Mouse (Mus musculus) CH12.LX (cell line): ENCODE measurements around the gene Rbck1. TPM values are rescaled to one million over a fixed set of nuclear protein-coding genes. Genes with fewer than 3 reads are reported as not detected.
"Not testable (repeated sequence)": the region's sequence is repeated elsewhere in the genome, so short reads cannot be mapped to it uniquely, and the experiment has no call there.

Experiments used
- DNase-seq: peaks from one replicate; pipeline ENCODE4 v3.0.0-alpha.2; 2013; ENCODE audit errors: extremely low read depth
- H3K27ac ChIP-seq: 2 replicates; pipeline ENCODE4 v1.5.1; 2012; ENCODE audit warnings: low read depth, mild to moderate bottlenecking, control low read depth, moderate library complexity; ENCODE audit not compliant: insufficient read depth
- H3K27me3 ChIP-seq: replicated peaks from 2 replicates; pipeline ENCODE3; 2012; ENCODE audit warnings: inconsistent platforms
- H3K36me3 ChIP-seq, 2 experiments: replicated peaks in 1 of 2; 2 replicates each; pipeline versions ENCODE3 to v1.6.1; 2012; ENCODE audit warnings: inconsistent platforms in 1 of 2, low read length in 1 of 2, mild to moderate bottlenecking in 1 of 2, mixed read lengths in 1 of 2, moderate library complexity in 1 of 2; ENCODE audit not compliant: control insufficient read depth in 1 of 2, insufficient read depth in 1 of 2
- H3K4me1 ChIP-seq, 2 experiments: 2 replicates each; pipeline ENCODE4 v1.6.1; 2012; ENCODE audit warnings: inconsistent platforms in 1 of 2, moderate library complexity in 1 of 2; ENCODE audit not compliant: insufficient read depth in 2 of 2, control insufficient read depth in 1 of 2
- H3K4me2 ChIP-seq: 2 replicates; pipeline ENCODE4 v1.6.1; 2012; ENCODE audit warnings: low read depth, mild to moderate bottlenecking, control low read depth; ENCODE audit not compliant: poor library complexity, insufficient read depth, severe bottlenecking
- H3K4me3 ChIP-seq, 3 experiments: fragments of 150-350 bp in 1 of 3; sonication (generic) in 1 of 3; replicated peaks in 1 of 3; 2 replicates each; pipeline versions ENCODE3 to v1.5.1; 2011 to 2012; ENCODE audit warnings: low read depth in 2 of 3, low read length in 2 of 3, mild to moderate bottlenecking in 2 of 3, moderate library complexity in 2 of 3, control low read depth in 1 of 3, improper control_type of control experiment in 1 of 3, inconsistent platforms in 1 of 3, mixed read lengths in 1 of 3; ENCODE audit not compliant: poor library complexity in 1 of 3
- H3K79me2 ChIP-seq: replicated peaks from 2 replicates; pipeline ENCODE4 v1.6.1; 2012; ENCODE audit warnings: mild to moderate bottlenecking, moderate library complexity; ENCODE audit not compliant: control insufficient read depth, poor library complexity, insufficient read depth, severe bottlenecking; ENCODE audit errors: extremely low read depth
- H3K9ac ChIP-seq: 2 replicates; pipeline ENCODE4 v1.6.1; 2012; ENCODE audit warnings: low read depth, mild to moderate bottlenecking, control low read depth, moderate library complexity; ENCODE audit not compliant: insufficient read depth
- H3K9me3 ChIP-seq: replicated peaks from 2 replicates; pipeline ENCODE3; 2012; ENCODE audit warnings: low read length, inconsistent platforms, mixed read lengths
- CHD2 ChIP-seq: IDR thresholded peaks from 2 replicates; pipeline ENCODE4 v1.6.1; 2011; ENCODE audit warnings: low read length, improper control_type of control experiment
- CTCF ChIP-seq, 2 experiments: IDR thresholded peaks in 1 of 2; conservative IDR thresholded peaks in 1 of 2; 2 replicates each; pipeline ENCODE4 v1.5.1; 2011 to 2012; ENCODE audit warnings: low read depth in 2 of 2, low read length in 2 of 2, improper control_type of control experiment in 1 of 2, inconsistent platforms in 1 of 2, mild to moderate bottlenecking in 1 of 2, moderate library complexity in 1 of 2
- E2F4 ChIP-seq: IDR thresholded peaks from 2 replicates; pipeline ENCODE4 v1.6.1; 2011; ENCODE audit warnings: low read depth, low read length, improper control_type of control experiment; ENCODE audit not compliant: insufficient replicate concordance
- ELF1 ChIP-seq: IDR thresholded peaks from 2 replicates; pipeline ENCODE4 v1.6.1; 2014; ENCODE audit warnings: low read depth, mild to moderate bottlenecking, inconsistent platforms, low read length, improper control_type of control experiment
- ETS1 ChIP-seq: conservative IDR thresholded peaks from 2 replicates; pipeline ENCODE4 v1.6.1; 2012; ENCODE audit warnings: low read depth, mild to moderate bottlenecking, inconsistent platforms, low read length, improper control_type of control experiment, moderate library complexity
- HCFC1 ChIP-seq: IDR thresholded peaks from 2 replicates; pipeline ENCODE4 v1.6.1; 2012; ENCODE audit warnings: low read depth, mild to moderate bottlenecking, inconsistent platforms, low read length, improper control_type of control experiment
- IRF4 ChIP-seq: IDR thresholded peaks from 2 replicates; pipeline ENCODE4 v1.6.1; 2014; ENCODE audit warnings: low read depth, mild to moderate bottlenecking, inconsistent platforms, low read length, improper control_type of control experiment
- MAX ChIP-seq: IDR thresholded peaks from 2 replicates; pipeline ENCODE4 v1.6.1; 2011; ENCODE audit warnings: low read length, improper control_type of control experiment
- MAZ ChIP-seq: IDR thresholded peaks from 2 replicates; pipeline ENCODE4 v1.6.1; 2012; ENCODE audit warnings: low read depth, mild to moderate bottlenecking, inconsistent platforms, low read length, improper control_type of control experiment, moderate library complexity
- MXI1 ChIP-seq: IDR thresholded peaks from 2 replicates; pipeline ENCODE4 v1.6.1; 2011; ENCODE audit warnings: mild to moderate bottlenecking, low read depth, low read length, improper control_type of control experiment
- NRF1 ChIP-seq: IDR thresholded peaks from 2 replicates; pipeline ENCODE4 v1.6.1; 2014; ENCODE audit warnings: low read depth, mild to moderate bottlenecking, inconsistent platforms, low read length, improper control_type of control experiment, moderate library complexity
- RCOR1 ChIP-seq: conservative IDR thresholded peaks from 2 replicates; pipeline ENCODE4 v1.6.1; 2012; ENCODE audit warnings: low read depth, mild to moderate bottlenecking, inconsistent platforms, low read length, improper control_type of control experiment
- TBP ChIP-seq: conservative IDR thresholded peaks from 2 replicates; pipeline ENCODE4 v1.6.1; 2011; ENCODE audit warnings: low read depth, low read length, improper control_type of control experiment
- TCF12 ChIP-seq: IDR thresholded peaks from 2 replicates; pipeline ENCODE4 v1.6.1; 2014; ENCODE audit warnings: low read depth, mild to moderate bottlenecking, inconsistent platforms, low read length, improper control_type of control experiment
- UBTF ChIP-seq: IDR thresholded peaks from 2 replicates; pipeline ENCODE4 v1.6.1; 2012; ENCODE audit warnings: low read depth, mild to moderate bottlenecking, inconsistent platforms, low read length, improper control_type of control experiment, moderate library complexity
- ZC3H11A ChIP-seq: IDR thresholded peaks from 2 replicates; pipeline ENCODE4 v1.6.1; 2012; ENCODE audit warnings: low read depth, mild to moderate bottlenecking, inconsistent platforms, low read length, improper control_type of control experiment
- ZKSCAN1 ChIP-seq: IDR thresholded peaks from 2 replicates; pipeline ENCODE4 v1.6.1; 2012; ENCODE audit warnings: low read depth, inconsistent platforms, low read length, improper control_type of control experiment, borderline replicate concordance
- ZMIZ1 ChIP-seq: IDR thresholded peaks from 2 replicates; pipeline ENCODE4 v1.6.1; 2012; ENCODE audit warnings: low read depth, mild to moderate bottlenecking, inconsistent platforms, low read length, improper control_type of control experiment
- ZNF384 ChIP-seq: IDR thresholded peaks from 2 replicates; pipeline ENCODE4 v1.6.1; 2012; ENCODE audit warnings: low read depth, low read length, improper control_type of control experiment, inconsistent platforms
- dilution Hi-C: fragments of 300-500 bp; cut with MboI; formaldehyde crosslinking; loops from 2 replicates; pipeline ENCODE4 v1.14.3; 2020; ENCODE audit warnings: low sequenced_read_pairs; ENCODE audit not compliant: extremely low pct_unique_long_range_greater_than_20kb, extremely low pct_ligation_motif_present
- in situ Hi-C: fragments of 300-500 bp; cut with MboI; formaldehyde crosslinking; loops from 3 replicates; pipeline ENCODE4 v1.14.3; 2019; ENCODE audit warnings: low sequenced_read_pairs, low pct_ligation_motif_present, low pct_unique_long_range_greater_than_20kb, mixed read lengths
- polyA plus RNA-seq: library from polyadenylated mRNA; unstranded; fragments of >175 nt; gene quantifications from 2 replicates; pipeline ENCODE4 v1.2.1, GENCODE M21; 2012; ENCODE audit warnings: low read depth; ENCODE audit not compliant: insufficient read length
- total RNA-seq, 2 experiments: library from RNA; depleted of rRNA; stranded (reverse); fragments of 300-350 nt in 1 of 2; fragments of >200 nt in 1 of 2; gene quantifications; 2 replicates each; pipeline ENCODE4 v1.2.3; 2012 to 2014

Rbck1 gene
- total and polyA plus RNA-seq, 3 experiments: 109 to 143 (median 134) TPM

- no peaks in the 10 kb centered on the region for H3K9me3 ChIP-seq
- H3K79me2 ChIP-seq: peaks cover 19% of the 10 kb centered on the region
- H3K36me3 ChIP-seq: peaks cover 2 to 21% of the 10 kb centered on the region in 2 experiments
- dilution Hi-C loops: no loop called here
- no peak overlapping the region for H3K9ac ChIP-seq
- TF ChIP-seq ZC3H11A (no peak), ZNF384 (peak; percentile 24; the same call in 1 of the 2 replicates)
- in situ Hi-C loops: loop anchor here (5.0 kb wide), 1 partner anchor 35 kb away; no protein-coding TSS in a partner anchor
- no peak for DNase-seq
- H3K27me3 ChIP-seq: no peaks in the 10 kb centered on the region
- no peak overlapping the region for H3K4me2 ChIP-seq
- H3K4me1 ChIP-seq: peaks cover 0 to 25% of the 10 kb centered on the region in 2 experiments; a peak in 2 of 4 replicates
- H3K27ac ChIP-seq: no peak overlapping the region
- H3K4me3 ChIP-seq: no peak overlapping the region
Measured at GRCm38 (mm10) chr2:152292475-152292874, 40.0 kb downstream of the Rbck1 start.

GRCm38 (mm10) chr2:152289623-152290022 is 42.8 kb downstream of the Rbck1 start:
- dilution Hi-C loops, DNase-seq: not testable (repeated sequence)

GRCm38 (mm10) chr2:152288046-152288445 is 44.4 kb downstream of the Rbck1 start:
- Histone ChIP-seq H3K27me3 (no peaks in the 10 kb centered on the region), H3K79me2 (no peaks in the 10 kb centered on the region), H3K27ac (no peak overlapping the region), H3K36me3 (peaks cover 25 to 49% of the 10 kb centered on the region in 2 experiments), H3K4me3 (no peak overlapping the region), H3K9me3 (no peaks in the 10 kb centered on the region), H3K4me2 (no peak overlapping the region), H3K4me1 (peaks cover 0 to 1% of the 10 kb centered on the region in 2 experiments; a peak in 2 of 4 replicates), H3K9ac (no peak overlapping the region)
- in situ Hi-C loops: no loop called here
- no peak for DNase-seq
- dilution Hi-C loops: no loop called here
- TF ChIP-seq ETS1 (no peak), E2F4 (no peak)

More at GRCm38 (mm10) chr2:152289623-152290022, 42.8 kb downstream of the Rbck1 start:
- H3K4me1 ChIP-seq, H3K79me2 ChIP-seq, H3K27ac ChIP-seq, H3K9me3 ChIP-seq, H3K27me3 ChIP-seq, H3K4me3 ChIP-seq, H3K9ac ChIP-seq, H3K4me2 ChIP-seq: not testable (repeated sequence)
- H3K36me3 ChIP-seq: peaks cover 12 to 34% of the 10 kb centered on the region in 2 experiments
- in situ Hi-C loops: loop anchor here (5.0 kb wide), 1 partner anchor 38 kb away; no protein-coding TSS in a partner anchor

GRCm38 (mm10) chr2:152287560-152287959 is 44.9 kb downstream of the Rbck1 start:
- Histone ChIP-seq H3K27me3 (no peaks in the 10 kb centered on the region), H3K79me2 (no peaks in the 10 kb centered on the region), H3K4me2 (no peak overlapping the region), H3K36me3 (peaks cover 29 to 54% of the 10 kb centered on the region in 2 experiments), H3K4me3 (no peak overlapping the region), H3K27ac (no peak overlapping the region), H3K9me3 (no peaks in the 10 kb centered on the region), H3K9ac (no peak overlapping the region), H3K4me1 (no peaks in the 10 kb centered on the region)
- DNase-seq: no peak
- dilution Hi-C loops (no loop called here), in situ Hi-C loops (no loop called here)
- no peak for TF ChIP-seq CHD2
- no peak for TF ChIP-seq TCF12
- no peak for TF ChIP-seq NRF1
- TF ChIP-seq UBTF: no peak
- TF ChIP-seq MAX: no peak
- TF ChIP-seq CTCF (conservative IDR thresholded peaks at IDR 0.05 in 1 of 2, IDR thresholded peaks at IDR 0.05 in 1 of 2; ENCODE audit: low read depth in 2 of 2, low read length in 2 of 2): no peak
- TF ChIP-seq MAZ: no peak
- TF ChIP-seq RCOR1: no peak
- no peak for TF ChIP-seq MXI1
- TF ChIP-seq ELF1: no peak
- TF ChIP-seq IRF4: no peak
- no peak for TF ChIP-seq ZMIZ1
- TF ChIP-seq TBP: no peak
- TF ChIP-seq ZKSCAN1: no peak
- TF ChIP-seq HCFC1: no peak
- TF ChIP-seq ZC3H11A: no peak
